Mouse (Mus musculus): ENCODE measurements around the gene Olfr283. TPM values are rescaled to one million over a fixed set of nuclear protein-coding genes. Genes with fewer than 3 reads are reported as not detected.

The Olfr283 gene
- total RNA-seq, 2 experiments from 2014 or later, result not detected

Other genes starting within 250 kb of the Olfr283 start
- gene Asb8, start 215.3 kb downstream of the Olfr283 start, total RNA-seq (2021), result 100 to 1,000 TPM in 1 of 2 experiments, 10 to 100 TPM in 1; 97.9 to 103 TPM
- gene Ccdc184, start 213.8 kb downstream of the Olfr283 start, total RNA-seq (2021), result under 1 TPM; 0.74 to 0.92 TPM
- not detected for gene Olfr288, start 185.4 kb downstream of the Olfr283 start, total RNA-seq (2021)
- gene Gm44579, start 160.0 kb downstream of the Olfr283 start, total RNA-seq (2021), result not detected
- not detected for gene Olfr287, start 159.9 kb downstream of the Olfr283 start, total RNA-seq (2021)
- not detected for gene Olfr286, start 146.5 kb downstream of the Olfr283 start, total RNA-seq (2021)
- not detected for gene H1fnt, start 123.7 kb downstream of the Olfr283 start, total RNA-seq (2021)
- gene Zfp641, start 84.8 kb downstream of the Olfr283 start, total RNA-seq (2021), result 1 to 10 TPM; 4.9 to 5.3 TPM
- gene Olfr285, start 63.6 kb downstream of the Olfr283 start, total RNA-seq (2021), result not detected
- gene Olfr284, start 40.0 kb downstream of the Olfr283 start, total RNA-seq (2021), result not detected
- not detected for gene Olfr282, start 50.3 kb upstream of the Olfr283 start, total RNA-seq (2021)
- gene Olfr281, start 71.6 kb upstream of the Olfr283 start, total RNA-seq (2021), result not detected
- gene OR5BS1P, start 89.0 kb upstream of the Olfr283 start, total RNA-seq (2021), result not detected
- not detected for gene Lalba, start 101.8 kb upstream of the Olfr283 start, total RNA-seq (2021)
- not detected for gene Olfr279, start 111.5 kb upstream of the Olfr283 start, total RNA-seq (2021)
- 10 to 100 TPM; 88.8 to 93.8 TPM for gene Kansl2, start 153.3 kb upstream of the Olfr283 start, total RNA-seq (2021)
- 10 to 100 TPM; 33.8 to 34.1 TPM for gene Ccnt1, start 190.0 kb upstream of the Olfr283 start, total RNA-seq (2021)
- not detected for gene 4930415O20Rik, start 190.1 kb upstream of the Olfr283 start, total RNA-seq (2021)
- 100 to 1,000 TPM; 141 to 152 TPM for gene Adcy6, start 229.1 kb upstream of the Olfr283 start, total RNA-seq (2021)
- gene Cacnb3, start 249.9 kb upstream of the Olfr283 start, total RNA-seq (2021), result 10 to 100 TPM; 15.5 to 15.8 TPM